ENCODE assay signal across 12 mouse cellular contexts in genomic region chr12:91412461-91413182, GRCm38 (mm10). TPM values are rescaled to one million over a fixed set of nuclear protein-coding genes. Genes with fewer than 3 reads are reported as not detected.
DNase-seq lines count a peak whose midpoint lies in the region; ATAC-seq lines count a peak whose summit lies in the region.
"Had no signal": no experiment of that assay in that cellular context is flagged by ENCODE, and none has a peak within 500 bp of the region (broad histone marks: within the 10 kb centered on the region; RNA-seq: fewer than 3 reads in every experiment).

No protein-coding gene starts in this region.

- no peaks in the 10 kb centered on the region for H3K36me3 ChIP-seq in hindbrain, embryonic 12.5 days
- no peaks in the 10 kb centered on the region for H3K36me3 ChIP-seq in neural tube, embryonic 12.5 days
- H3K36me3 ChIP-seq: limb, embryonic 12.5 days had no signal

- DNase-seq in kidney, adult 11 months: peak; percentile 13
- no peak for DNase-seq in kidney, postnatal 25 days
- peak; percentile 60 for DNase-seq in embryo, embryonic 11 days
- no peak for DNase-seq in spleen, adult 12 weeks (ENCODE audit: low spot score)
- no peak for DNase-seq in gastrocnemius, postnatal 25 days
- DNase-seq in gastrocnemius, postnatal 10 days: no peak
- DNase-seq: lung, postnatal 14 days had no signal

- H3K9ac ChIP-seq in hindbrain, embryonic 12.5 days: no peak overlapping the region
- H3K9ac ChIP-seq in neural tube, embryonic 12.5 days: no peak overlapping the region
- H3K9ac ChIP-seq: limb, embryonic 12.5 days had no signal

- H3K4me1 ChIP-seq in hindbrain, embryonic 12.5 days: peaks cover 13% of the 10 kb centered on the region; the same call in 1 of the 2 replicates
- H3K4me1 ChIP-seq in neural tube, embryonic 12.5 days: peaks cover 7% of the 10 kb centered on the region
- H3K4me1 ChIP-seq: limb, embryonic 12.5 days had no signal

- H3K27me3 ChIP-seq in hindbrain, embryonic 12.5 days: peaks cover 25% of the 10 kb centered on the region; the same call in 1 of the 2 replicates
- peaks cover 48% of the 10 kb centered on the region for H3K27me3 ChIP-seq in neural tube, embryonic 12.5 days (replicated peaks)
- H3K27me3 ChIP-seq: limb, embryonic 12.5 days had no signal

- H3K4me2 ChIP-seq in hindbrain, embryonic 12.5 days (replicated peaks): no peak overlapping the region
- no peak overlapping the region for H3K4me2 ChIP-seq in neural tube, embryonic 12.5 days (replicated peaks)
- H3K4me2 ChIP-seq: heart, embryonic 11.5 days; limb, embryonic 12.5 days had no signal

- ATAC-seq in hindbrain, embryonic 12.5 days (ENCODE audit: low FRiP score): peak; percentile 92
- ATAC-seq in neural tube, embryonic 12.5 days (ENCODE audit: low FRiP score, low read depth): peak; percentile 92

- no peak overlapping the region for H3K4me3 ChIP-seq in hindbrain, embryonic 12.5 days
- no peak overlapping the region for H3K4me3 ChIP-seq in neural tube, embryonic 12.5 days
- H3K4me3 ChIP-seq: limb, embryonic 12.5 days had no signal

- no peaks in the 10 kb centered on the region for H3K9me3 ChIP-seq in hindbrain, embryonic 12.5 days (replicated peaks)
- no peaks in the 10 kb centered on the region for H3K9me3 ChIP-seq in neural tube, embryonic 12.5 days
- H3K9me3 ChIP-seq: limb, embryonic 12.5 days had no signal

- WGBS in hindbrain, embryonic 12.5 days: 32% methylated on average over 7 of the region's 7 CpGs
- WGBS in neural tube, embryonic 12.5 days: 27% methylated on average over 7 of the region's 7 CpGs

- H3K27ac ChIP-seq in hindbrain, embryonic 12.5 days: 0 out of 2 replicates have a peak overlapping the region, but pooled peaks have one; percentile 24
- no peak overlapping the region for H3K27ac ChIP-seq in neural tube, embryonic 12.5 days
- H3K27ac ChIP-seq: limb, embryonic 12.5 days had no signal

RNA-seq across cellular contexts. Expression of gene Tshr, which starts 28.3 kb away (rescaled TPM):
- polyA plus RNA-seq in hindbrain, embryonic 12.5 days (2016; fragmentation: Nextera tagmentation; extraction: Ambion mirVana): 0.25 and 0.39 TPM in 2 replicates
- 0.39 and 0.74 TPM in 2 replicates for polyA plus RNA-seq in neural tube, embryonic 12.5 days (2016; fragmentation: Nextera tagmentation; extraction: Ambion mirVana)
- total RNA-seq in gastrocnemius, postnatal 25 days (2021): 1 to 10 TPM in 1 of 2 experiments, under 1 TPM in 1; 0.36 to 2.1 TPM
- total RNA-seq in gastrocnemius, postnatal 10 days (2021): 1 to 10 TPM; 1.3 to 1.9 TPM
- polyA plus RNA-seq: C2C12 had no signal

RNA-seq across cellular contexts. Expression of gene Cep128, which starts 28.4 kb away (rescaled TPM):
- polyA plus RNA-seq in hindbrain, embryonic 12.5 days (2016; fragmentation: Nextera tagmentation; extraction: Ambion mirVana): 8.1 and 8.7 TPM in 2 replicates
- polyA plus RNA-seq in neural tube, embryonic 12.5 days (2016; fragmentation: Nextera tagmentation; extraction: Ambion mirVana): 6.1 and 6.7 TPM in 2 replicates
- under 1 TPM; 0.69 to 0.80 TPM for total RNA-seq in gastrocnemius, postnatal 25 days (2021)
- total RNA-seq in gastrocnemius, postnatal 10 days (2021): 1 to 10 TPM; 5.1 to 6.0 TPM

Comparison
In these comparisons a context has a peak if more than half of its experiments do, and no peak if none do; other contexts are left out.
1. DNase-seq: peak in kidney, adult 11 months (single experiment) and embryo, embryonic 11 days (single experiment); none in kidney, postnatal 25 days (0 of 2), spleen, adult 12 weeks (single experiment), gastrocnemius, postnatal 25 days (single experiment) and gastrocnemius, postnatal 10 days (single experiment).